Mouse (Mus musculus) olfactory bulb, adult 2 months (tissue): ENCODE results near the gene Elovl5.

Experiments
- CTCF ChIP-seq: fragments of 200-500 bp; IDR thresholded peaks from 2 replicates; pipeline ENCODE4 v1.5.1; 2012; ENCODE audit warnings: low read depth, mild to moderate bottlenecking, low read length, moderate library complexity; ENCODE audit not compliant: insufficient read depth
- POLR2A ChIP-seq: fragments of 200-500 bp; IDR thresholded peaks from 2 replicates; pipeline ENCODE4 v1.6.1; 2012; ENCODE audit warnings: mild to moderate bottlenecking, low read depth, low read length, moderate library complexity; ENCODE audit not compliant: insufficient read depth

GRCm38 (mm10) chr9:77909572-77910269 is 7.4 kb upstream of the Elovl5 start:
- TF ChIP-seq CTCF (no peak), POLR2A (no peak)
